Mouse (Mus musculus): ENCODE results near the gene Slc36a4.

The Slc36a4 gene

GRCm38 (mm10) chr9:15727168-15727567 lies 17.6 kb downstream of the Slc36a4 start:
- DNase-seq: no peak

GRCm38 (mm10) chr9:15731758-15732748 lies 22.5 kb downstream of the Slc36a4 start:
- DNase-seq: no peak

- no peak for DNase-seq
These were observed 24.7 kb downstream of the Slc36a4 start for GRCm38 (mm10) chr9:15734056-15734866.

- DNase-seq: no peak
These were observed 25.3 kb downstream of the Slc36a4 start for GRCm38 (mm10) chr9:15734867-15735131.

- no peak for DNase-seq
These were observed 28.0 kb downstream of the Slc36a4 start for GRCm38 (mm10) chr9:15737522-15737921.

GRCm38 (mm10) chr9:15741428-15741827 lies 31.9 kb downstream of the Slc36a4 start:
- DNase-seq: no peak

- no peak for DNase-seq
These were observed 32.4 kb downstream of the Slc36a4 start for GRCm38 (mm10) chr9:15741931-15742330.

- no peak for DNase-seq
These were observed 36.6 kb downstream of the Slc36a4 start for GRCm38 (mm10) chr9:15745985-15746607.

GRCm38 (mm10) chr9:15746636-15747035 lies 37.1 kb downstream of the Slc36a4 start:
- no peak for DNase-seq

GRCm38 (mm10) chr9:15748383-15748782 lies 38.8 kb downstream of the Slc36a4 start:
- DNase-seq: no peak

GRCm38 (mm10) chr9:15759318-15759717 lies 49.8 kb downstream of the Slc36a4 start:
- DNase-seq: no peak

- no peak for DNase-seq
These were observed 56.8 kb downstream of the Slc36a4 start for GRCm38 (mm10) chr9:15766379-15766778.

GRCm38 (mm10) chr9:15766821-15767220 lies 57.3 kb downstream of the Slc36a4 start:
- no peak for DNase-seq

GRCm38 (mm10) chr9:15772766-15773165 lies 63.2 kb downstream of the Slc36a4 start:
- no peak for DNase-seq

GRCm38 (mm10) chr9:15773426-15773825 lies 63.9 kb downstream of the Slc36a4 start:
- no peak for DNase-seq

- no peak for DNase-seq
These were observed 65.4 kb downstream of the Slc36a4 start for GRCm38 (mm10) chr9:15774911-15775310.

- no peak for DNase-seq
These were observed 72.4 kb downstream of the Slc36a4 start for GRCm38 (mm10) chr9:15781936-15782335.

- DNase-seq: no peak
These were observed 76.7 kb downstream of the Slc36a4 start for GRCm38 (mm10) chr9:15786192-15786591.

- DNase-seq: no peak
These were observed 77.1 kb downstream of the Slc36a4 start for GRCm38 (mm10) chr9:15786610-15787009.

- no peak for DNase-seq
These were observed 82.5 kb downstream of the Slc36a4 start for GRCm38 (mm10) chr9:15792076-15792475.

Measured in cerebellum, adult 9-11 months (tissue).